ENCODE assay signal across 8 mouse cellular contexts in the genomic region with DNA sequence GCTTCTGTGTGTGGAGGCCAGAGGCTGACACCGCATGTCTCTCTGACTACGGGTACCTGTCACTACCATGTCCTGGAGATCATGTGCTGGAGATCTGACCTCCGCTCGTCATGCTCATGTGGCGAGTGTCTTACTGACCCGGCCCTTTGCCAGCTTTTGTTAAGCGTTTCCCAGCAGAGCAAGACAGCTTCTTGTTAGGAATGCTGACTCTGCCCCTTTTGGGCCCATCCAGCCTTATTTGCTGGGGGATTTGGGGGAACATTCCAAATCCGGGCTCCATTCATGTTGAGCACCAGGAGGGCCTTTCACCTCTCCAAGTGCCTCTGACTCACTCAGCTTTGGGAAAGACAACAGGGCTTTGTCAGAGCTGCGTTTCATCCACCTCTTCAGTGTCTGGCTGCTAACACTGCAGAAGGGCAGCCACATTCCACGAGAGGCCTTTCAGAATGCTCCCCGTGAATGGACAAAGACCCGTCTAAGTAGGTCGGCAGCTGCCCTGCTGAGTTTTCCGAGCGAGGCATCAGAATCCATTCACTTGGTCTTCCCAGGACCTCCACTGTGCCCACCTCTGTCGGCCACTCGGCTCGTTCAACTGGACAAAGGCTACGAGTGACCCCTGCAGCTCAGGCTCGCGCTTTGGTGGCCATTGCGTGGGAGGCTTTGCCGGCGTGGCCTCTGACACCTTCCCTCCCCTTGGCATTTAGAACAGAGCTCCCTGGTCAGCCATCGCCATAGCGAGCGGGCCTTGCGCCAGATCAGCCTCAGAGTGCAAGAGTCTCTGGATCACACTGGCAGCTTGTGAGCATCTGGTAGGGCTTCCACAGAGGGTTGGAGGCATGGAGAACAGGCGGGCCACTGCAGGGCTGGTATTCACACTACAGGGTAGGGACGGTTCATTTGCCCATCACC. TPM values are rescaled to one million over a fixed set of nuclear protein-coding genes. Genes with fewer than 3 reads are reported as not detected.
DNase-seq lines count a peak whose midpoint lies in the region; ATAC-seq and TF ChIP-seq lines count a peak whose summit lies in the region.

No protein-coding gene starts in this region.

- 49% methylated on average over 30 of the region's 30 CpGs for WGBS in lung, embryonic 16.5 days
- 65% methylated on average over 30 of the region's 30 CpGs for WGBS in lung, adult 2 months
- 35% methylated on average over 30 of the region's 30 CpGs for WGBS in embryonic facial prominence, embryonic 10.5 days
- WGBS in neural tube, embryonic 12.5 days, result 43% methylated on average over 30 of the region's 30 CpGs

- ATAC-seq in lung, embryonic 16.5 days (ENCODE audit: low read depth), result peak; percentile 61
- no peak for ATAC-seq in neural tube, embryonic 12.5 days (ENCODE audit: low FRiP score, low read depth)
- no peak for ATAC-seq in megakaryocyte, adult 5-6 weeks (ENCODE audit: poor library complexity, severe bottlenecking)

- no peak overlapping the region for H3K4me3 ChIP-seq in lung, embryonic 16.5 days (ENCODE audit: low read length)
- H3K4me3 ChIP-seq in lung, adult 2 months (replicated peaks; ENCODE audit: extremely low read depth, low read depth, low read length), result no peak overlapping the region
- H3K4me3 ChIP-seq in embryonic facial prominence, embryonic 10.5 days, result peak overlapping the region; percentile 30; the same call in 1 of the 2 replicates
- no peak overlapping the region for H3K4me3 ChIP-seq in neural tube, embryonic 12.5 days

- H3K4me2 ChIP-seq in lung, embryonic 16.5 days (ENCODE audit: low read depth, low read length), result no peak overlapping the region
- H3K4me2 ChIP-seq in neural tube, embryonic 12.5 days (replicated peaks), result 0 out of 2 replicates have a peak overlapping the region, but pooled peaks have one; percentile 2

- no peaks in the 10 kb centered on the region for H3K27me3 ChIP-seq in lung, embryonic 16.5 days (ENCODE audit: control insufficient read depth, insufficient read depth, low read depth, low read length)
- H3K27me3 ChIP-seq in embryonic facial prominence, embryonic 10.5 days (replicated peaks; ENCODE audit: low read depth, poor library complexity, severe bottlenecking), result 0 out of 2 replicates have a peak, but pooled peaks cover 6% of the 10 kb centered on the region
- no peaks in the 10 kb centered on the region for H3K27me3 ChIP-seq in neural tube, embryonic 12.5 days (replicated peaks)

- no peak for DNase-seq in lung, adult 2 months
- peak; percentile 56 for DNase-seq in embryonic facial prominence, embryonic 10.5 days (ENCODE audit: low spot score)
- peak; percentile 26 to 59 for DNase-seq in kidney, postnatal 36 days
- no peak for DNase-seq in spleen, postnatal 14 days (ENCODE audit: low spot score in 2 of 2)
- DNase-seq in heart, adult 8-10 months (ENCODE audit: low spot score), result no peak

- H3K9me3 ChIP-seq in lung, embryonic 16.5 days (ENCODE audit: control insufficient read depth, low read length), result no peaks in the 10 kb centered on the region
- H3K9me3 ChIP-seq in embryonic facial prominence, embryonic 10.5 days, result no peaks in the 10 kb centered on the region
- H3K9me3 ChIP-seq in neural tube, embryonic 12.5 days, result 0 out of 2 replicates have a peak, but pooled peaks cover 3% of the 10 kb centered on the region

- H3K36me3 ChIP-seq in lung, embryonic 16.5 days (ENCODE audit: control insufficient read depth, insufficient read depth, low read length), result no peaks in the 10 kb centered on the region
- H3K36me3 ChIP-seq in embryonic facial prominence, embryonic 10.5 days (replicated peaks), result no peaks in the 10 kb centered on the region
- H3K36me3 ChIP-seq in neural tube, embryonic 12.5 days, result no peaks in the 10 kb centered on the region

- no peak for TF ChIP-seq CTCF in lung, adult 2 months (IDR thresholded peaks at IDR 0.05; ENCODE audit: insufficient read depth, low read length)

- H3K9ac ChIP-seq in lung, embryonic 16.5 days (ENCODE audit: low read length), result peak overlapping the region; percentile 21
- H3K9ac ChIP-seq in neural tube, embryonic 12.5 days, result no peak overlapping the region

- no peak for TF ChIP-seq POLR2A in lung, adult 2 months (IDR thresholded peaks at IDR 0.05; ENCODE audit: borderline replicate concordance, extremely low read depth, low read depth, low read length)

- peak overlapping the region; percentile 63 for H3K27ac ChIP-seq in lung, embryonic 16.5 days (ENCODE audit: low read length)
- peak overlapping the region; percentile 82 for H3K27ac ChIP-seq in embryonic facial prominence, embryonic 10.5 days (replicated peaks)
- H3K27ac ChIP-seq in neural tube, embryonic 12.5 days, result no peak overlapping the region

- H3K4me1 ChIP-seq in lung, embryonic 16.5 days (replicated peaks; ENCODE audit: control insufficient read depth, insufficient read depth, low read length), result peaks cover 16% of the 10 kb centered on the region
- peaks cover 8% of the 10 kb centered on the region for H3K4me1 ChIP-seq in lung, adult 2 months (ENCODE audit: control insufficient read depth, insufficient read depth, low read length)
- peaks cover 27% of the 10 kb centered on the region for H3K4me1 ChIP-seq in embryonic facial prominence, embryonic 10.5 days
- 0 out of 2 replicates have a peak, but pooled peaks cover 10% of the 10 kb centered on the region for H3K4me1 ChIP-seq in neural tube, embryonic 12.5 days

RNA-seq across cellular contexts. Expression of a gene that starts 58.3 kb away (rescaled TPM):
- 2.0 and 3.2 TPM in 2 replicates for polyA plus RNA-seq in lung, embryonic 16.5 days (2015; fragmentation: Nextera tagmentation; extraction: Ambion mirVana)
- 0.79 and 1.0 TPM in 2 replicates for polyA plus RNA-seq in lung, adult 2 months (2012; rRNA removed)
- polyA plus RNA-seq in embryonic facial prominence, embryonic 10.5 days (2016; fragmentation: Nextera tagmentation; extraction: Ambion mirVana), result 0.33 and 0.67 TPM in 2 replicates
- polyA plus RNA-seq in neural tube, embryonic 12.5 days (2016; fragmentation: Nextera tagmentation; extraction: Ambion mirVana), result 0.77 and 0.86 TPM in 2 replicates
- total RNA-seq in megakaryocyte, adult 5-6 weeks (2015), result 1.2 TPM in 1 of 2 replicates, not detected in the other
- 0.29 and 0.33 TPM in 2 replicates for total RNA-seq in megakaryocyte, adult 5-6 weeks (2017)
- under 1 TPM in 3 of 4 experiments, not detected in 1; 0.28 to 0.47 (median 0.34) TPM for total RNA-seq in heart, adult 8-10 months (2022)

Comparison
In these comparisons a context has a peak if more than half of its experiments do, and no peak if none do; other contexts are left out.
1. DNase-seq: peak in embryonic facial prominence, embryonic 10.5 days (single experiment) and kidney, postnatal 36 days (2 of 2); none in lung, adult 2 months (single experiment), spleen, postnatal 14 days (0 of 2) and heart, adult 8-10 months (single experiment).